Mouse (Mus musculus) layer of hippocampus, postnatal 36 days (tissue): ENCODE measurements around the gene Samd4b. TPM values are rescaled to one million over a fixed set of nuclear protein-coding genes. Genes with fewer than 3 reads are reported as not detected.
"Not testable (repeated sequence)": the region's sequence is repeated elsewhere in the genome, so short reads cannot be mapped to it uniquely, and the experiment has no call there.

ENCODE experiments used
- DNase-seq, 2 experiments: peaks; one replicate each; pipeline ENCODE4 v3.0.0; 2022
- total RNA-seq, 2 experiments: library from RNA; stranded (reverse); gene quantifications; 2 replicates each; pipeline ENCODE4 v1.2.3; 2021

The Samd4b gene
- total RNA-seq = 10 to 100 TPM; 66.4 to 79.4 TPM

- peak; percentile 99 for DNase-seq
Observed at GRCm38 (mm10) chr7:28597642-28598446, at the start of gene Samd4b, which contains the start of gene Pak4. TSS of gene Samd4b (minus strand) at chr7:28598144. TSS of gene Pak4 (minus strand) at chr7:28598185.

- DNase-seq = no peak
Observed at GRCm38 (mm10) chr7:28647016-28647415, 49.1 kb upstream of the Samd4b start.

- DNase-seq = no peak
Observed at GRCm38 (mm10) chr7:28645947-28646475, 48.1 kb upstream of the Samd4b start.

- no peak for DNase-seq
Observed at GRCm38 (mm10) chr7:28645366-28645765, 47.4 kb upstream of the Samd4b start.

- no peak for DNase-seq
Observed at GRCm38 (mm10) chr7:28641546-28641945, 43.6 kb upstream of the Samd4b start.

GRCm38 (mm10) chr7:28637511-28637910 lies 39.6 kb upstream of the Samd4b start:
- DNase-seq = peak in 1 of 2 experiments; percentile 22

GRCm38 (mm10) chr7:28634128-28634527 lies 36.2 kb upstream of the Samd4b start:
- DNase-seq = no peak

- no peak for DNase-seq
Observed at GRCm38 (mm10) chr7:28631073-28631472, 33.1 kb upstream of the Samd4b start, which contains the start of gene Acp7. TSS of gene Acp7 (minus strand) at chr7:28631332.

- DNase-seq = no peak
Observed at GRCm38 (mm10) chr7:28624791-28625190, 26.8 kb upstream of the Samd4b start.

- DNase-seq = no peak
Observed at GRCm38 (mm10) chr7:28619098-28619715, 21.3 kb upstream of the Samd4b start.

- no peak for DNase-seq
Observed at GRCm38 (mm10) chr7:28605951-28606350, 8.0 kb upstream of the Samd4b start.

GRCm38 (mm10) chr7:28603788-28604187 lies 5.8 kb upstream of the Samd4b start:
- DNase-seq = not testable (repeated sequence)

- DNase-seq = no peak
Observed at GRCm38 (mm10) chr7:28603136-28603535, 5.2 kb upstream of the Samd4b start.

GRCm38 (mm10) chr7:28601668-28602067 lies 3.7 kb upstream of the Samd4b start:
- peak in 1 of 2 experiments; percentile 56 for DNase-seq

- peak; percentile 68 to 72 for DNase-seq
Observed at GRCm38 (mm10) chr7:28601029-28601428, 3.1 kb upstream of the Samd4b start.

GRCm38 (mm10) chr7:28598951-28599350 lies 1.0 kb upstream of the Samd4b start:
- no peak for DNase-seq

- no peak for DNase-seq
Observed at GRCm38 (mm10) chr7:28597277-28597570, 720 bp downstream of the Samd4b start.

GRCm38 (mm10) chr7:28596436-28597276 lies 1.3 kb downstream of the Samd4b start:
- DNase-seq = no peak

- DNase-seq = no peak
Observed at GRCm38 (mm10) chr7:28595751-28596435, 2.1 kb downstream of the Samd4b start.

GRCm38 (mm10) chr7:28593206-28594111 lies 4.5 kb downstream of the Samd4b start:
- no peak for DNase-seq

- no peak for DNase-seq
Observed at GRCm38 (mm10) chr7:28591862-28592261, 6.1 kb downstream of the Samd4b start.
